Mouse (Mus musculus): ENCODE measurements around the gene Myo1h. TPM values are rescaled to one million over a fixed set of nuclear protein-coding genes. Genes with fewer than 3 reads are reported as not detected.

Myo1h gene
- polyA plus RNA-seq, 1 experiment from 2014 or later, result 0.85 TPM

- H3K36me3 ChIP-seq (ENCODE audit: control insufficient read depth, insufficient read depth, low read length), result peaks cover 60% of the 10 kb centered on the region
- H3K27ac ChIP-seq (ENCODE audit: low read depth, low read length), result no peak overlapping the region
- no peak overlapping the region for H3K4me2 ChIP-seq (ENCODE audit: low read length)
- no peaks in the 10 kb centered on the region for H3K4me1 ChIP-seq (ENCODE audit: control insufficient read depth, insufficient read depth, low read depth, low read length)
- H3K9me3 ChIP-seq (ENCODE audit: control insufficient read depth, low read length), result no peaks in the 10 kb centered on the region
- 90% methylated on average over 9 of the region's 9 CpGs for WGBS
- ATAC-seq, result no peak
- H3K4me3 ChIP-seq (ENCODE audit: low read length), result no peak overlapping the region
- H3K9ac ChIP-seq (ENCODE audit: low read depth, low read length), result no peak overlapping the region
- no peaks in the 10 kb centered on the region for H3K27me3 ChIP-seq (replicated peaks; ENCODE audit: control insufficient read depth, insufficient read depth, low read length)
These were observed 104.2 kb downstream of the Myo1h start for GRCm38 (mm10) chr5:114393169-114393568.

GRCm38 (mm10) chr5:114406592-114406991 is 117.6 kb downstream of the Myo1h start:
- 85% methylated on average over 14 of the region's 14 CpGs for WGBS
- no peak overlapping the region for H3K4me3 ChIP-seq (ENCODE audit: low read length)
- H3K27ac ChIP-seq (ENCODE audit: low read depth, low read length), result peak overlapping the region; percentile 6; the same call in 1 of the 2 replicates

GRCm38 (mm10) chr5:114407269-114407668 is 118.3 kb downstream of the Myo1h start:
- H3K4me3 ChIP-seq (ENCODE audit: low read length), result no peak overlapping the region
- H3K36me3 ChIP-seq (ENCODE audit: control insufficient read depth, insufficient read depth, low read length), result peaks cover 77% of the 10 kb centered on the region
- no peak overlapping the region for H3K9ac ChIP-seq (ENCODE audit: low read depth, low read length)
- 81% methylated on average over 10 of the region's 10 CpGs for WGBS
- no peaks in the 10 kb centered on the region for H3K4me1 ChIP-seq (ENCODE audit: control insufficient read depth, insufficient read depth, low read depth, low read length)
- H3K27me3 ChIP-seq (replicated peaks; ENCODE audit: control insufficient read depth, insufficient read depth, low read length), result no peaks in the 10 kb centered on the region
- H3K4me2 ChIP-seq (ENCODE audit: low read length), result no peak overlapping the region
- ATAC-seq, result no peak
- H3K27ac ChIP-seq (ENCODE audit: low read depth, low read length), result peak overlapping the region; percentile 6; the same call in 1 of the 2 replicates
- no peaks in the 10 kb centered on the region for H3K9me3 ChIP-seq (ENCODE audit: control insufficient read depth, low read length)

More at GRCm38 (mm10) chr5:114406592-114406991, 117.6 kb downstream of the Myo1h start:
- ATAC-seq, result no peak
- Histone ChIP-seq H3K9ac (ENCODE audit: low read depth, low read length) (no peak overlapping the region), H3K4me2 (ENCODE audit: low read length) (no peak overlapping the region), H3K36me3 (ENCODE audit: control insufficient read depth, insufficient read depth, low read length) (peaks cover 77% of the 10 kb centered on the region), H3K4me1 (ENCODE audit: control insufficient read depth, insufficient read depth, low read depth, low read length) (no peaks in the 10 kb centered on the region), H3K9me3 (ENCODE audit: control insufficient read depth, low read length) (no peaks in the 10 kb centered on the region), H3K27me3 (replicated peaks; ENCODE audit: control insufficient read depth, insufficient read depth, low read length) (no peaks in the 10 kb centered on the region)

GRCm38 (mm10) chr5:114407810-114408209 is 118.8 kb downstream of the Myo1h start:
- no peaks in the 10 kb centered on the region for H3K4me1 ChIP-seq (ENCODE audit: control insufficient read depth, insufficient read depth, low read depth, low read length)
- no peak overlapping the region for H3K4me2 ChIP-seq (ENCODE audit: low read length)
- no peak overlapping the region for H3K27ac ChIP-seq (ENCODE audit: low read depth, low read length)
- H3K36me3 ChIP-seq (ENCODE audit: control insufficient read depth, insufficient read depth, low read length), result peaks cover 78% of the 10 kb centered on the region
- ATAC-seq, result no peak
- H3K27me3 ChIP-seq (replicated peaks; ENCODE audit: control insufficient read depth, insufficient read depth, low read length), result no peaks in the 10 kb centered on the region
- H3K4me3 ChIP-seq (ENCODE audit: low read length), result no peak overlapping the region
- WGBS, result 87% methylated on average over 9 of the region's 9 CpGs
- H3K9ac ChIP-seq (ENCODE audit: low read depth, low read length), result no peak overlapping the region
- no peaks in the 10 kb centered on the region for H3K9me3 ChIP-seq (ENCODE audit: control insufficient read depth, low read length)

DNA sequence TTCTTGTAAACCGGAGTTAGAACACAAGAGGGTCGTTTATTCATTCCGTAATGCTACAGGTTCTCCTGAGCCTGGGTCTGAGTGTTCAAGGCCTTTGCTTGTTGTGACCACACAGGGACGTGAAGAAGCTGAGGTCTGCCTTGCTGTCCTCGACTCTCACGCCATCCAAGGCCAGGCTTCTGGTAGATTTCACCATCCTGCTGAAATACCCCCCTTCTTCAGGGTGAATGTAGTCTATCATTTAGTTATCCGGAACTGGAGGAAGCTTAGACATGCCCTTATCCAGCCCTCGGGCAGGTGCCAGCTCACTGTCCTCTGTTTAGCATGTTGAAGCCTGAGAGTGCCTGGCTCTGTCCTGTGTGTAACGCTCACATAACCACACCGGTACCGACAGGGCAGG is 119.9 kb downstream of the Myo1h start:
- no peaks in the 10 kb centered on the region for H3K4me1 ChIP-seq (ENCODE audit: control insufficient read depth, insufficient read depth, low read depth, low read length)
- no peaks in the 10 kb centered on the region for H3K9me3 ChIP-seq (ENCODE audit: control insufficient read depth, low read length)
- H3K27ac ChIP-seq (ENCODE audit: low read depth, low read length), result no peak overlapping the region
- no peak for ATAC-seq
- H3K36me3 ChIP-seq (ENCODE audit: control insufficient read depth, insufficient read depth, low read length), result peaks cover 73% of the 10 kb centered on the region
- 90% methylated on average over 11 of the region's 11 CpGs for WGBS
- no peaks in the 10 kb centered on the region for H3K27me3 ChIP-seq (replicated peaks; ENCODE audit: control insufficient read depth, insufficient read depth, low read length)
- no peak overlapping the region for H3K4me3 ChIP-seq (ENCODE audit: low read length)
- H3K9ac ChIP-seq (ENCODE audit: low read depth, low read length), result no peak overlapping the region
- no peak overlapping the region for H3K4me2 ChIP-seq (ENCODE audit: low read length)

DNA sequence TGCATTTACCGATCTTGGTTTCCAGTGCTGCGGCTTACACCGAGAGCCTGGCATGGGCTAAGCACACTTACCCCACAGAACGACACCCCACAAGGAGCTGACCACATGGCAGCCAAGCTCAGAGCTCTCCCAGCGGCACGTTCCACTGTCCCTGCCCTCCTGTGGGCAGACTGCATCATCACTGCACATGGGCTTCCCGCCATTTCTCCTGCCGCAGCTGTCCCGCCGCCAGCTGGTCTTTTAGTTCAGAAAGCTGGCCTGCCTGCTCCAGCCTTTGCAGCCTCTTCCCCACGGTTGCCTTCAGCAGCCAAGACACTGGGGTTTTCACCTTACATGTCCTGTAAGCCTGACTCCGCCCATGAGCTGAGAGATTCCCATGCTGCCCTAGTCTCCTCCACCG is 121.5 kb downstream of the Myo1h start:
- H3K27me3 ChIP-seq (replicated peaks; ENCODE audit: control insufficient read depth, insufficient read depth, low read length), result no peaks in the 10 kb centered on the region
- WGBS, result 85% methylated on average over 12 of the region's 13 CpGs
- peaks cover 65% of the 10 kb centered on the region for H3K36me3 ChIP-seq (ENCODE audit: control insufficient read depth, insufficient read depth, low read length)
- ATAC-seq, result no peak
- no peak overlapping the region for H3K4me3 ChIP-seq (ENCODE audit: low read length)
- H3K9ac ChIP-seq (ENCODE audit: low read depth, low read length), result no peak overlapping the region
- H3K9me3 ChIP-seq (ENCODE audit: control insufficient read depth, low read length), result no peaks in the 10 kb centered on the region
- H3K4me2 ChIP-seq (ENCODE audit: low read length), result no peak overlapping the region
- no peak overlapping the region for H3K27ac ChIP-seq (ENCODE audit: low read depth, low read length)
- no peaks in the 10 kb centered on the region for H3K4me1 ChIP-seq (ENCODE audit: control insufficient read depth, insufficient read depth, low read depth, low read length)

GRCm38 (mm10) chr5:114412361-114412998 is 123.5 kb downstream of the Myo1h start:
- Histone ChIP-seq H3K4me2 (ENCODE audit: low read length) (no peak overlapping the region), H3K27ac (ENCODE audit: low read depth, low read length) (no peak overlapping the region), H3K4me3 (ENCODE audit: low read length) (no peak overlapping the region), H3K9me3 (ENCODE audit: control insufficient read depth, low read length) (no peaks in the 10 kb centered on the region), H3K27me3 (replicated peaks; ENCODE audit: control insufficient read depth, insufficient read depth, low read length) (no peaks in the 10 kb centered on the region), H3K4me1 (ENCODE audit: control insufficient read depth, insufficient read depth, low read depth, low read length) (no peaks in the 10 kb centered on the region), H3K9ac (ENCODE audit: low read depth, low read length) (no peak overlapping the region), H3K36me3 (ENCODE audit: control insufficient read depth, insufficient read depth, low read length) (peaks cover 67% of the 10 kb centered on the region)
- no peak for ATAC-seq
- 86% methylated on average over 23 of the region's 23 CpGs for WGBS

DNA sequence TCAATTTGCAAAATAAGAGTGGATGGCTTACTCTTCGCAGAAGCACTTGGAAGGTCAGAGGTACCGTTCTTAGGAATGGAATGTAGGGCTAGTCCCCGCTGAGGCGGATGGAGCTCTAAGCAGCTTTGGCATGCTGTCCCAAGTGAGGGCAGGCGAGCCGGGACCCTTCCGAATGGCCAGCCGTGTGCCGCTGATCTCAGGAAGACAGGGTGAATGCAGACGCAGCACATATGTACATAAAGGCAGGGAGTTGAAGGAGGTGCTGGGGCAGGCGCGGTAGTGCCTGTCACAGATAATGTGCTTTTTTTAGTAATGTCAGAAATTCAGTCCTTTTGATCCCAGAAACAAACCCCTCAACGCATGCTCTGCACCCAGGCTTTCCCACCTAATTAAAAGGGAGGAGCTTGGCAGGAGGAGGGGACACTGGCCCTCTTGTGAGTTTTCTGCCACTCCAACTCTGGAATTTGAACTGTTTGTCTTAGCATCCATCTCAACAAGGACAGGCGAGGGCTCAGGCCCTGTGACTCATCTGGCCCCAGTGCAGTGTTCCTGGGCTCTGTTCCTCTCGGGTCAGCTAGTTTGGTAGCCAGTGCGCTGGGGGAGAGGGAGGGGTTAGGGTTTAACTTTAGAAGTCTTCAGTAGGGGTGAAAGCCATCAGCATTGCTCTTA is 124.2 kb downstream of the Myo1h start:
- no peak for ATAC-seq
- Histone ChIP-seq H3K4me1 (ENCODE audit: control insufficient read depth, insufficient read depth, low read depth, low read length) (no peaks in the 10 kb centered on the region), H3K36me3 (ENCODE audit: control insufficient read depth, insufficient read depth, low read length) (peaks cover 63% of the 10 kb centered on the region), H3K4me3 (ENCODE audit: low read length) (no peak overlapping the region), H3K27me3 (replicated peaks; ENCODE audit: control insufficient read depth, insufficient read depth, low read length) (no peaks in the 10 kb centered on the region), H3K9ac (ENCODE audit: low read depth, low read length) (no peak overlapping the region), H3K4me2 (ENCODE audit: low read length) (no peak overlapping the region), H3K9me3 (ENCODE audit: control insufficient read depth, low read length) (no peaks in the 10 kb centered on the region), H3K27ac (ENCODE audit: low read depth, low read length) (no peak overlapping the region)
- WGBS, result 87% methylated on average over 16 of the region's 16 CpGs

Data from hindbrain, embryonic 16.5 days (tissue).